Mouse (Mus musculus): ENCODE results near the gene Sulf2. TPM values are rescaled to one million over a fixed set of nuclear protein-coding genes. Genes with fewer than 3 reads are reported as not detected.

The Sulf2 gene
- polyA plus RNA-seq, 1 experiment: 14.2 TPM

DNA sequence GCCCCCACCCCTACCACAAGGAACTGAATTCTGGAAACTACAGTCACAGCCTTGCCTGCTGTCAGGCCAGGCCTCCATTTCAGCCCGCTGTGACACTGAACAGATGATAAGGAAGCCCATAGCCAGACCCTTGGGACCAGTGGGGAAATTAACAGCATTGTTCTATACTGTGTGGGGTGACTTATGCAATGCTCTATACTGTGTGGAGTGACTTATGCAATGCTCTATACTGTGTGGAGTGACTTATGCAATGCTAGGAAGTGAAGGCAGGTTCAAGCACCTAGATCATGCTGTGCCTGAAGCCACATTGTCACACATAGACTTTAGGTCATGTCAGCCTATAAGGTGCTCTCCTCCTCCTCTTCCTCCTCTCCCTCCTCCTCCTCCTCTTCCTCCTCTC lies 9.1 kb upstream of the Sulf2 start:
- Histone ChIP-seq H3K36me3 (ENCODE audit: control insufficient read depth, insufficient read depth, low read length) (no peaks in the 10 kb centered on the region), H3K27ac (ENCODE audit: control insufficient read depth, insufficient read depth, low read depth, low read length) (no peak overlapping the region), H3K4me3 (ENCODE audit: control insufficient read depth, low read depth, low read length) (no peak overlapping the region), H3K4me1 (ENCODE audit: control insufficient read depth, insufficient read depth, low read length) (no peaks in the 10 kb centered on the region), H3K27me3 (ENCODE audit: control insufficient read depth, insufficient read depth, low read length) (no peaks in the 10 kb centered on the region)
- TF ChIP-seq POLR2A (IDR thresholded peaks at IDR 0.05; ENCODE audit: control insufficient read depth, low read depth, low read length) (no peak), CTCF (IDR thresholded peaks at IDR 0.05; ENCODE audit: control insufficient read depth, insufficient read depth, insufficient replicate concordance, low read depth, low read length) (no peak)

DNA sequence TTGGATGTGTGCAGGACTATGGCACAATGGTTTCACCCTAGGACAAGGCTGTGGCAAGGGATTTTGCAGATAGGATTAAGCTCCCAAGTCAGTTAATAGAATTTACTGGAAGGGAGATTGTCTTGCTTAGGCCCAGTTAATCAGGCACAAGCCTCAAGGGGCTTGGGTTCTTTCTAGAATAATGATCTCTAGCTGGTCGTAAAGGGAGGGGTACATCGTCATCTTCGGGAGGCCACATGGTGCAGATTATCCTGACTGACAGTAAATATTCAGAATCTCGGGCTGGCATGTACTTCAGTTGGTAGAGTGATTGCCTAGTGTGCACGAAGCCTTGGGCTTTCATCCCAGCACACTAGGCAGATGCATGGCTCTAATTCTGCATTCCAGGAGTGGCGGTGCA lies 8.5 kb upstream of the Sulf2 start:
- TF ChIP-seq POLR2A (IDR thresholded peaks at IDR 0.05; ENCODE audit: control insufficient read depth, low read depth, low read length) (no peak), CTCF (IDR thresholded peaks at IDR 0.05; ENCODE audit: control insufficient read depth, insufficient read depth, insufficient replicate concordance, low read depth, low read length) (no peak)
- H3K4me1 ChIP-seq (ENCODE audit: control insufficient read depth, insufficient read depth, low read length): no peaks in the 10 kb centered on the region
- H3K27me3 ChIP-seq (ENCODE audit: control insufficient read depth, insufficient read depth, low read length): no peaks in the 10 kb centered on the region
- no peak overlapping the region for H3K27ac ChIP-seq (ENCODE audit: control insufficient read depth, insufficient read depth, low read depth, low read length)
- H3K36me3 ChIP-seq (ENCODE audit: control insufficient read depth, insufficient read depth, low read length): no peaks in the 10 kb centered on the region
- no peak overlapping the region for H3K4me3 ChIP-seq (ENCODE audit: control insufficient read depth, low read depth, low read length)

DNA sequence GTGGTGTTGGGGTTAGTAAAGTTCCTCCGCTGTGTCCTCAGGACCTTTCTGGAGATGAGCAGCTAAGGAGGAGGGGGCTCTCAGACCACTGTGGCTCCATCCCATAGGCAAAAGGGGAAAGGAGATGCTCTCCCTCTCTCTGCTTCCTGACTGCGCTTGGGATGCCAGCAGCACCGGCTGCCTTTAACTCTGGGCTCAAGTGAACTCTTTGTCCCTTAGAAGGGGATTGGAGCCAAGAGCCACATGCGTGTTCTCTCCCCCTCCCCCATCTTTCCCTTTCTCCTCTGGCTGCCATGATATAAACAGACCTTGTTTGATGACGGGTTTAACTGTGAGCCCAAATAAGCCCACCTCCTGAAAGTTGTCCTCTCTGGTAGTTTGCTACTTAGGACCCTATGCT lies 7.8 kb upstream of the Sulf2 start:
- Histone ChIP-seq H3K4me3 (ENCODE audit: control insufficient read depth, low read depth, low read length) (no peak overlapping the region), H3K27ac (ENCODE audit: control insufficient read depth, insufficient read depth, low read depth, low read length) (no peak overlapping the region), H3K36me3 (ENCODE audit: control insufficient read depth, insufficient read depth, low read length) (no peaks in the 10 kb centered on the region), H3K4me1 (ENCODE audit: control insufficient read depth, insufficient read depth, low read length) (no peaks in the 10 kb centered on the region), H3K27me3 (ENCODE audit: control insufficient read depth, insufficient read depth, low read length) (no peaks in the 10 kb centered on the region)
- no peak for TF ChIP-seq POLR2A (IDR thresholded peaks at IDR 0.05; ENCODE audit: control insufficient read depth, low read depth, low read length)
- TF ChIP-seq CTCF (IDR thresholded peaks at IDR 0.05; ENCODE audit: control insufficient read depth, insufficient read depth, insufficient replicate concordance, low read depth, low read length): no peak

DNA sequence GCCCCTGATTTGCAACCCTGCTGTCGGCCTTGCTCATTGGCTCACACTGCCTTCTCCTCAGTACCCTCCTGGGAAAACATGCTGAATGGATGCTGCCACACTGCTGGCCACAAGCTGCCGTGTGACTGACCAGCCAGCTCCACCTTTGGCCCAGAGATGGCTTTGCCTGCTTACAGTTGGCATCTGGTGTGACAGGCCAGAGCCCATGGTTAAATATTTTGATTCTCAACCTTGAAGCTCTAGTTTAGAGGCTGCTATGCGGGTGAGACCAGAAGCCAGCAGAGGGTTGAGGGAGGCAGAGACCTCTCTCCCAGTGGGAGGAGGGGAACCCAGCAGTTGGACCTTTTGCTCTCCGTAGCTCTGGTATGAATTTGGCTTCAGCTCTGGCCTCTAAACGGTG lies 6.7 kb upstream of the Sulf2 start:
- Histone ChIP-seq H3K36me3 (ENCODE audit: control insufficient read depth, insufficient read depth, low read length) (no peaks in the 10 kb centered on the region), H3K4me3 (ENCODE audit: control insufficient read depth, low read depth, low read length) (no peak overlapping the region), H3K27ac (ENCODE audit: control insufficient read depth, insufficient read depth, low read depth, low read length) (no peak overlapping the region), H3K4me1 (ENCODE audit: control insufficient read depth, insufficient read depth, low read length) (no peaks in the 10 kb centered on the region), H3K27me3 (ENCODE audit: control insufficient read depth, insufficient read depth, low read length) (no peaks in the 10 kb centered on the region)
- TF ChIP-seq CTCF (IDR thresholded peaks at IDR 0.05; ENCODE audit: control insufficient read depth, insufficient read depth, insufficient replicate concordance, low read depth, low read length) (no peak), POLR2A (IDR thresholded peaks at IDR 0.05; ENCODE audit: control insufficient read depth, low read depth, low read length) (no peak)

DNA sequence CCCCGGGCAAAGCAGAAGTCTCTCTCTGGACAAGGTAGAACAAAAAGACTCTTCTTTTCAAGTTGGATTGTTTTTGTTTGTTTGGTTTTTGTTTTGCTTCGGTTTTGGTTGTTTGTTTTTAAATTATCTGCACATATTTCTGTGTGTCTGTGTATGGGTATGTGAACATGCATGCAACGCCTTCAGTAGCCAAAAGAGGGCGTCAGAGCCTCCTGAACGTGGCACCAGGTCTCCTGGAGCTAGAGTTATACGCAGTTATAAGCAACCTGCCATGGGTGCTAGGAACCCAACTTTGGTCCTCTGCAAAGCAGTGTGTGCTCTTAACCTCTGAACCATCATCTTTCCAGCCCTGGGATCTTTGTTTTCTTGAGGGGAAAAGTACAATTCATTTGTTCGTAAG lies 3.8 kb upstream of the Sulf2 start:
- TF ChIP-seq POLR2A (IDR thresholded peaks at IDR 0.05; ENCODE audit: control insufficient read depth, low read depth, low read length) (no peak), CTCF (IDR thresholded peaks at IDR 0.05; ENCODE audit: control insufficient read depth, insufficient read depth, insufficient replicate concordance, low read depth, low read length) (peak; percentile 42; the same call in 1 of the 2 replicates)
- no peak overlapping the region for H3K27ac ChIP-seq (ENCODE audit: control insufficient read depth, insufficient read depth, low read depth, low read length)

DNA sequence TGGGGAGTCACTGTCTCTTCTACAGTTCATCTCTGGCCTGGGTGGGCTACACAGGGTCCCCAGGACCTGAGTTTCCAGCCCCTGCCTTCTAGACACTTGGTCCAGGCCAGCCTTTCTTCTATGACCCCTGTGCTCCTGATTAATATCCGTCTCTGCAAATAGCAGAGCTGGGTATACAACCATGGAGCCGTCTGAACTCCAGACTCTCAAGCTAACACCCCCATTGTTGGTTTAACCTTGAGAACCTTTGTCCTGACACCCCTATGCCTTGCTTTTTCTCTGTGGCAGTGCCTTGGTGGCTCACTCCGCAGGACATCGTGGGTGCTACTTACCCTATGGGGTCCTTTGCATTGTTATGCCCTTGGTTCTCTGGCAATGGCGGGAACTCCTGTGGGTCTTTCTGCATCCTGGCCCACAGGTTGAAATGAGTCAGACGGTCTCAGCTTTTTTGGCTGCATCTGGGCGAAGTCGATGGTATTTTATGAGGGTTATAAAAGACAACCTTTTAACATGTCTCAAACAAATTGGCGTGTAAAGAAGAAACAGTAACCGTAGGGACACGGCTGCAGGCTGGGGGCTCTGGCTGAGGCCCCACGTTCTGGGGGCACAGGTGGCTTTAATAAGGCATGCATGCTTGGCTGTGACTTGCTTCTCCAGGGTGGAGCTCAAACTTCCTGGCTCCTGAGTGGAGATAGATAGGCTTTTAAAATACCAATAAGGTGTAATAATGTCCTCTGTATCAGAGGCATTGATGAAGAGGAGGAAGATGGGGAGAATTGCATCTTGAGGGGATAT lies 2.5 kb upstream of the Sulf2 start:
- no peak for TF ChIP-seq POLR2A (IDR thresholded peaks at IDR 0.05; ENCODE audit: control insufficient read depth, low read depth, low read length)
- no peak for TF ChIP-seq CTCF (IDR thresholded peaks at IDR 0.05; ENCODE audit: control insufficient read depth, insufficient read depth, insufficient replicate concordance, low read depth, low read length)
- Histone ChIP-seq H3K4me3 (ENCODE audit: control insufficient read depth, low read depth, low read length) (no peak overlapping the region), H3K27me3 (ENCODE audit: control insufficient read depth, insufficient read depth, low read length) (no peaks in the 10 kb centered on the region; the same call in 1 of the 2 replicates), H3K4me1 (ENCODE audit: control insufficient read depth, insufficient read depth, low read length) (peaks cover 18% of the 10 kb centered on the region), H3K36me3 (ENCODE audit: control insufficient read depth, insufficient read depth, low read length) (no peaks in the 10 kb centered on the region), H3K27ac (ENCODE audit: control insufficient read depth, insufficient read depth, low read depth, low read length) (no peak overlapping the region)

More for the DNA sequence above, 3.8 kb upstream of the Sulf2 start:
- Histone ChIP-seq H3K36me3 (ENCODE audit: control insufficient read depth, insufficient read depth, low read length) (no peaks in the 10 kb centered on the region), H3K4me3 (ENCODE audit: control insufficient read depth, low read depth, low read length) (no peak overlapping the region), H3K4me1 (ENCODE audit: control insufficient read depth, insufficient read depth, low read length) (peaks cover 13% of the 10 kb centered on the region), H3K27me3 (ENCODE audit: control insufficient read depth, insufficient read depth, low read length) (no peaks in the 10 kb centered on the region; the same call in 1 of the 2 replicates)

DNA sequence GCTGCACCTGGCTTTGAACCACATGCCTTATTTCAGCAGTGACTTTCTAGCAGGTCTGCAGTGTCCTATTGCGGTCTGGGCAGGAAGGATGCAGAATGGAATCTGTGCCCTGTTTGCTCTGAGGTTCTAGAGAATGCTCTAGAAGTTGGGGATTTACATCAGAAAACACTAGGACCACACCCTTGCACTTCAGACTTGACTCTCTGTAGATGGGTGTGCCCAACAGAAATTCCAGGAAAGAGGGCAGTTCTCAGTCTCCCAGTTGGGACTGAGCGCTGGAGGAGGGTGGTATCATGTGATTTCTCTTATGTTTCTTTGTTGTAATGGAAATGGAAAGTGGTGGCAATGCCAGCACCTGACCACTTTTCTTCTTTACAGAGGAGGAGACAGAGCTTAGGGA lies 1.7 kb upstream of the Sulf2 start:
- H3K27me3 ChIP-seq (ENCODE audit: control insufficient read depth, insufficient read depth, low read length): no peaks in the 10 kb centered on the region; the same call in 1 of the 2 replicates
- TF ChIP-seq POLR2A (IDR thresholded peaks at IDR 0.05; ENCODE audit: control insufficient read depth, low read depth, low read length) (no peak), CTCF (IDR thresholded peaks at IDR 0.05; ENCODE audit: control insufficient read depth, insufficient read depth, insufficient replicate concordance, low read depth, low read length) (no peak)
- H3K36me3 ChIP-seq (ENCODE audit: control insufficient read depth, insufficient read depth, low read length): no peaks in the 10 kb centered on the region
- no peak overlapping the region for H3K27ac ChIP-seq (ENCODE audit: control insufficient read depth, insufficient read depth, low read depth, low read length)
- H3K4me3 ChIP-seq (ENCODE audit: control insufficient read depth, low read depth, low read length): no peak overlapping the region
- H3K4me1 ChIP-seq (ENCODE audit: control insufficient read depth, insufficient read depth, low read length): peaks cover 18% of the 10 kb centered on the region
